Mouse (Mus musculus) heart, adult 11 months (tissue): ENCODE measurements around the gene Adamts17.

Source experiments
- DNase-seq: peaks from one replicate; pipeline ENCODE4 v3.0.0; 2022

Gene Adamts17

GRCm38 (mm10) chr7:67101418-67101973 lies 262.0 kb downstream of the Adamts17 start:
- DNase-seq: no peak

- no peak for DNase-seq
Observed at GRCm38 (mm10) chr7:67110551-67111159, 271.1 kb downstream of the Adamts17 start.

GRCm38 (mm10) chr7:67112495-67113216 lies 273.1 kb downstream of the Adamts17 start:
- no peak for DNase-seq

GRCm38 (mm10) chr7:67114056-67114455 lies 274.5 kb downstream of the Adamts17 start:
- DNase-seq: no peak

GRCm38 (mm10) chr7:67115056-67115455 lies 275.5 kb downstream of the Adamts17 start:
- no peak for DNase-seq

- DNase-seq: no peak
Observed at GRCm38 (mm10) chr7:67135140-67135539, 295.6 kb downstream of the Adamts17 start.

GRCm38 (mm10) chr7:67142347-67143015 lies 302.9 kb downstream of the Adamts17 start:
- no peak for DNase-seq

- no peak for DNase-seq
Observed at GRCm38 (mm10) chr7:67145748-67146147, 306.2 kb downstream of the Adamts17 start.

GRCm38 (mm10) chr7:67146151-67146550 lies 306.6 kb downstream of the Adamts17 start:
- no peak for DNase-seq

GRCm38 (mm10) chr7:67149707-67150106 lies 310.2 kb downstream of the Adamts17 start:
- DNase-seq: no peak

GRCm38 (mm10) chr7:67152626-67153025 lies 313.1 kb downstream of the Adamts17 start:
- no peak for DNase-seq

GRCm38 (mm10) chr7:67162135-67162534 lies 322.6 kb downstream of the Adamts17 start:
- DNase-seq: no peak

- DNase-seq: peak; percentile 11
Observed at GRCm38 (mm10) chr7:67168288-67168687, 328.8 kb downstream of the Adamts17 start.

- DNase-seq: peak; percentile 65
Observed at GRCm38 (mm10) chr7:67168763-67169569, 329.4 kb downstream of the Adamts17 start.

- DNase-seq: peak; percentile 64
Observed at GRCm38 (mm10) chr7:67173522-67174195, 334.1 kb downstream of the Adamts17 start.

- DNase-seq: peak; percentile 62
Observed at GRCm38 (mm10) chr7:67183786-67184185, 344.3 kb downstream of the Adamts17 start.

GRCm38 (mm10) chr7:67199412-67199811 lies 359.9 kb downstream of the Adamts17 start:
- DNase-seq: peak; percentile 92
